Mouse (Mus musculus) gastrocnemius, adult 18-20 months (tissue): ENCODE results near the gene Wfdc9. TPM values are rescaled to one million over a fixed set of nuclear protein-coding genes. Genes with fewer than 3 reads are reported as not detected.

Experiments used
- DNase-seq: peaks from one replicate; pipeline ENCODE4 v3.0.0; 2021; ENCODE audit warnings: low spot score
- total RNA-seq, 2 experiments: library from RNA; stranded (reverse); gene quantifications; 2 replicates each; pipeline ENCODE4 v1.2.3; 2021

Wfdc9 gene
- total RNA-seq, 2 experiments from 2014 or later: not detected

GRCm38 (mm10) chr2:164621775-164622174, 34.6 kb downstream of the Wfdc9 start:
- DNase-seq: no peak

- no peak for DNase-seq
These were observed 37.3 kb downstream of the Wfdc9 start for GRCm38 (mm10) chr2:164619050-164619449.

- no peak for DNase-seq
These were observed 41.0 kb downstream of the Wfdc9 start for GRCm38 (mm10) chr2:164615386-164615785.

GRCm38 (mm10) chr2:164613471-164613870, 42.9 kb downstream of the Wfdc9 start, which contains the start of the genes Wfdc6b and Wfdc8:
Gene Wfdc6b (plus strand): TSS chr2:164613522.
Gene Wfdc8 (minus strand): TSS chr2:164613626.
- DNase-seq: peak; percentile 51

GRCm38 (mm10) chr2:164608781-164609180, 47.6 kb downstream of the Wfdc9 start:
- no peak for DNase-seq

- DNase-seq: no peak
These were observed 52.0 kb downstream of the Wfdc9 start for GRCm38 (mm10) chr2:164604411-164604810.

- DNase-seq: no peak
These were observed 52.9 kb downstream of the Wfdc9 start for GRCm38 (mm10) chr2:164603482-164603881.

- DNase-seq: no peak
These were observed 56.2 kb downstream of the Wfdc9 start for GRCm38 (mm10) chr2:164600179-164600578.

Other genes with a start within 250 kb of the Wfdc9 start
- 10 to 100 TPM; 62.6 to 77.3 TPM for gene Sdc4, start 212.7 kb downstream of the Wfdc9 start, total RNA-seq
- 10 to 100 TPM; 26.0 to 26.2 TPM for gene Sys1, start 199.6 kb downstream of the Wfdc9 start, total RNA-seq
- 1 to 10 TPM; 3.8 to 6.5 TPM for gene Gm20458, start 195.6 kb downstream of the Wfdc9 start, total RNA-seq
- not detected for gene Trp53tg5, start 182.9 kb downstream of the Wfdc9 start, total RNA-seq
- 10 to 100 TPM; 22.8 to 24.5 TPM for gene Dbndd2, start 170.5 kb downstream of the Wfdc9 start, total RNA-seq
- gene Pigt, start 159.1 kb downstream of the Wfdc9 start, total RNA-seq: 10 to 100 TPM; 31.4 to 32.6 TPM
- not detected for gene Wfdc2, start 94.2 kb downstream of the Wfdc9 start, total RNA-seq
- not detected for gene Spint3, start 83.1 kb downstream of the Wfdc9 start, total RNA-seq
- gene Wfdc6a, start 71.1 kb downstream of the Wfdc9 start, total RNA-seq: not detected
- not detected for gene Eppin, start 63.0 kb downstream of the Wfdc9 start, total RNA-seq
- not detected for gene Wfdc6b, start 43.1 kb downstream of the Wfdc9 start, total RNA-seq
- gene Wfdc8, start 43.0 kb downstream of the Wfdc9 start, total RNA-seq: not detected
- gene Wfdc16, start 17.8 kb downstream of the Wfdc9 start, total RNA-seq: not detected
- gene Wfdc10, start 537 bp downstream of the Wfdc9 start, total RNA-seq: not detected
- not detected for gene Wfdc11, start 17.5 kb upstream of the Wfdc9 start, total RNA-seq
- not detected for gene Wfdc13, start 28.5 kb upstream of the Wfdc9 start, total RNA-seq
- not detected for gene Spint4, start 41.9 kb upstream of the Wfdc9 start, total RNA-seq
- not detected for gene Spint5, start 58.7 kb upstream of the Wfdc9 start, total RNA-seq
- gene Wfdc3, start 89.3 kb upstream of the Wfdc9 start, total RNA-seq: not detected
- gene Dnttip1, start 89.4 kb upstream of the Wfdc9 start, total RNA-seq: 10 to 100 TPM; 15.7 to 20.7 TPM
- gene Ube2c, start 113.3 kb upstream of the Wfdc9 start, total RNA-seq: under 1 TPM; 0.41 to 0.50 TPM
- gene Tnnc2, start 123.4 kb upstream of the Wfdc9 start, total RNA-seq: over 10,000 TPM; 18,106 to 19,583 TPM
- gene Snx21, start 129.2 kb upstream of the Wfdc9 start, total RNA-seq: 10 to 100 TPM; 20.0 to 24.3 TPM
- gene Acot8, start 148.3 kb upstream of the Wfdc9 start, total RNA-seq: 1 to 10 TPM; 8.0 to 8.2 TPM
- gene Zswim3, start 148.5 kb upstream of the Wfdc9 start, total RNA-seq: 1 to 10 TPM; 1.5 TPM
- gene Zswim1, start 166.1 kb upstream of the Wfdc9 start, total RNA-seq: 1 to 10 TPM; 5.6 to 5.8 TPM
- not detected for gene Spata25, start 172.0 kb upstream of the Wfdc9 start, total RNA-seq
- 10 to 100 TPM; 51.3 to 55.9 TPM for gene Ctsa, start 176.3 kb upstream of the Wfdc9 start, total RNA-seq
- 10 to 100 TPM; 37.2 to 41.0 TPM for gene Neurl2, start 176.9 kb upstream of the Wfdc9 start, total RNA-seq
- gene Pltp, start 201.1 kb upstream of the Wfdc9 start, total RNA-seq: 10 to 100 TPM; 12.5 to 21.8 TPM
- 10 to 100 TPM; 26.3 to 28.6 TPM for gene Pcif1, start 222.7 kb upstream of the Wfdc9 start, total RNA-seq